Mouse (Mus musculus): ENCODE results near the gene Plekha8.

Plekha8 gene

GRCm38 (mm10) chr6:54657861-54658260 lies 63.0 kb downstream of the Plekha8 start:
- no peak for DNase-seq

GRCm38 (mm10) chr6:54669868-54670267 lies 75.0 kb downstream of the Plekha8 start:
- no peak for DNase-seq

- DNase-seq, result no peak
Observed at GRCm38 (mm10) chr6:54672901-54673300, 78.0 kb downstream of the Plekha8 start.

GRCm38 (mm10) chr6:54679686-54680085 lies 84.8 kb downstream of the Plekha8 start:
- no peak for DNase-seq

- DNase-seq, result peak; percentile 100
Observed at GRCm38 (mm10) chr6:54680891-54681745, 86.2 kb downstream of the Plekha8 start, which contains the start of gene Mturn. Mturn (plus strand) TSS chr6:54681624.

- DNase-seq, result no peak
Observed at GRCm38 (mm10) chr6:54681746-54682428, 87.0 kb downstream of the Plekha8 start.

- DNase-seq, result no peak
Observed at GRCm38 (mm10) chr6:54684085-54684484, 89.2 kb downstream of the Plekha8 start.

- DNase-seq, result peak; percentile 38
Observed at GRCm38 (mm10) chr6:54685103-54685502, 90.2 kb downstream of the Plekha8 start.

GRCm38 (mm10) chr6:54685716-54686395 lies 90.9 kb downstream of the Plekha8 start:
- DNase-seq, result no peak

- DNase-seq, result no peak
Observed at GRCm38 (mm10) chr6:54686946-54687737, 92.2 kb downstream of the Plekha8 start.

- no peak for DNase-seq
Observed at GRCm38 (mm10) chr6:54688467-54689323, 93.8 kb downstream of the Plekha8 start.

- no peak for DNase-seq
Observed at GRCm38 (mm10) chr6:54689686-54690085, 94.8 kb downstream of the Plekha8 start.

GRCm38 (mm10) chr6:54690838-54691237 lies 95.9 kb downstream of the Plekha8 start:
- no peak for DNase-seq

GRCm38 (mm10) chr6:54691368-54692116 lies 96.6 kb downstream of the Plekha8 start:
- DNase-seq, result no peak

- no peak for DNase-seq
Observed at GRCm38 (mm10) chr6:54692201-54692600, 97.3 kb downstream of the Plekha8 start.

GRCm38 (mm10) chr6:54693286-54693685 lies 98.4 kb downstream of the Plekha8 start:
- no peak for DNase-seq

Data from thymus, postnatal 14 days (tissue).